Mouse (Mus musculus) lung, adult 18-20 months (tissue): ENCODE data around the gene Prok1.

Experiments used
- DNase-seq, 2 experiments: peaks; one replicate each; pipeline ENCODE4 v3.0.0; 2022; ENCODE audit warnings: mixed read lengths in 2 of 2

Prok1 gene

DNA sequence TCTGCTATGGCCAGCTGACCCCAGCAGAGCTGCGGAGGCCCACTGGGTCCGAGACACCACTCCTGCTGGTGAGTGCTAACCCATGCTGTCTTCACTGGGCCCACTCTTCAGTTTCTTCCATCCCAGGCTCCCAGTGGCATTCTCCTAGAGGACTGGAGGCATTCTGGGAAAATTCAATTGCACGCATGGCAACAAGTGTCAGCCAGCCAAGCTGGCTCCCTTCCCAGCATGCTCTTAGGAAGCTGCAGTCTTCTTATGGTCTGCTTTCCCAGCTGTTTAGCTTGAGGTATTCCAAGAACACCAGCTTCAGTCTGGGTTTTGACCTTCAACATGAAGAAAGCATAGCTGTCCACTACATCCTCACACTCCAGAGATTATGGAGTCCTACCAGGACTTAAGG lies 56.3 kb downstream of the Prok1 start:
- DNase-seq: no peak
